Mouse (Mus musculus) heart, postnatal 0 days (tissue): ENCODE measurements around the gene Zfand3. TPM values are rescaled to one million over a fixed set of nuclear protein-coding genes. Genes with fewer than 3 reads are reported as not detected.

Experiments
- ATAC-seq: fragments of 200-750 bp; cut with Nextera tagmentation; 2 replicates; pipeline ENCODE4 v1.8.0; 2017; ENCODE audit warnings: low read depth, moderate number of reproducible peaks, moderate library complexity; ENCODE audit not compliant: insufficient read depth
- DNase-seq: peaks from one replicate; pipeline ENCODE4 v3.0.0-alpha.2; 2016; ENCODE audit warnings: low spot score
- H3K27ac ChIP-seq: fragments of 300-500 bp; sonication (generic); 2 replicates; pipeline ENCODE4 v1.5.1; 2014; ENCODE audit warnings: low read depth, mild to moderate bottlenecking
- H3K27me3 ChIP-seq: fragments of 300-500 bp; sonication (generic); 2 replicates; pipeline ENCODE4 v1.6.1; 2014; ENCODE audit warnings: low read length, mixed read lengths; ENCODE audit not compliant: control insufficient read depth, insufficient read depth
- H3K36me3 ChIP-seq: fragments of 300-500 bp; sonication (generic); replicated peaks from 2 replicates; pipeline ENCODE4 v1.6.1; 2014; ENCODE audit warnings: low read length, mixed read lengths; ENCODE audit not compliant: control insufficient read depth, insufficient read depth
- H3K4me1 ChIP-seq: fragments of 300-500 bp; sonication (generic); 2 replicates; pipeline ENCODE4 v1.6.1; 2014; ENCODE audit warnings: antibody characterized with exemption; ENCODE audit not compliant: control insufficient read depth, insufficient read depth
- H3K4me2 ChIP-seq: fragments of 300-500 bp; sonication (generic); 2 replicates; pipeline ENCODE4 v1.6.1; 2014; ENCODE audit warnings: low read depth, mild to moderate bottlenecking, low read length, moderate library complexity
- H3K4me3 ChIP-seq: fragments of 300-500 bp; sonication (generic); 2 replicates; pipeline ENCODE4 v1.5.1; 2014; ENCODE audit warnings: low read depth, low read length
- H3K9ac ChIP-seq: fragments of 300-500 bp; sonication (generic); replicated peaks from 2 replicates; pipeline ENCODE4 v1.6.1; 2014; ENCODE audit warnings: low read depth, low read length, mixed read lengths
- H3K9me3 ChIP-seq: fragments of 300-500 bp; sonication (generic); replicated peaks from 2 replicates; pipeline ENCODE4 v1.6.1; 2016; ENCODE audit warnings: low read length; ENCODE audit not compliant: control insufficient read depth
- CTCF ChIP-seq: IDR thresholded peaks from 2 replicates; pipeline ENCODE4 v1.5.1; 2016; ENCODE audit warnings: antibody characterized with exemption, control low read depth, low read depth
- EP300 ChIP-seq: IDR thresholded peaks from 2 replicates; pipeline ENCODE4 v1.6.1; 2016; ENCODE audit warnings: antibody characterized with exemption, low read depth
- WGBS: fragments of 180-500 bp; shearing (Covaris S2); extraction: QIAGEN DNeasy Blood & Tissue Kit; methylation state at CpG from one replicate; pipeline ENCODE4 v1.1.7; 2014; 5-methylcytosine and 5-hydroxymethylcytosine counted together
- polyA plus RNA-seq: library from polyadenylated mRNA; unstranded; fragments of >200 nt; fragmentation: Nextera tagmentation; extraction: Ambion mirVana; gene quantifications from 2 replicates; pipeline ENCODE4 v1.2.1, GENCODE M21; 2015
- total RNA-seq: library from RNA; depleted of rRNA; stranded (reverse); fragments of >200 nt; gene quantifications from 2 replicates; pipeline ENCODE4 v1.2.3, GENCODE M21; 2014; ENCODE audit warnings: low replicate concordance

Zfand3 gene
- total and polyA plus RNA-seq, 2 experiments from 2014 or later: 49.0 to 131 TPM

DNA sequence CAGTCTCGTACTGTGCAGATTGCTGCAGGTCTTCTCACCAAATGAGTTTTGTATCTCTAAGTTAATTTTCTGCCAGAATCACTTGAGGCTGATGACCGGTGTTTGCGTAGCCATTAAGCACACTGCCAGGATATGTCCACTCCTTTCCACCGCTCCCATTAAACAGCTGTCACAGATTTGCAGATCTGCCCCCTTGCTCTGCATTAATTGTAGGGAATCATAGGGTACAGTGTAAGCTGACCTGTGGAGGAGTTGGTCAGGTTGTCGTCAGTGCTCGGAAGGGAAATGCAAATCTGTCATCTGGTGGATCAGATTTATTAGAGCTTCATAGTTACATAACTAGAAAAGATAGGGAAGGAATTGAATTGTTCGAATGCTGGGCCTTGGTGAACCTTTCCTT is 106.1 kb downstream of the Zfand3 start:
- DNase-seq: no peak
- 64% methylated on average over 7 of the region's 7 CpGs for WGBS
- H3K27me3 ChIP-seq: no peaks in the 10 kb centered on the region
- no peaks in the 10 kb centered on the region for H3K36me3 ChIP-seq
- no peak overlapping the region for H3K27ac ChIP-seq
- no peaks in the 10 kb centered on the region; the same call in 1 of the 2 replicates for H3K4me1 ChIP-seq
- H3K9ac ChIP-seq: no peak overlapping the region
- TF ChIP-seq EP300: no peak
- TF ChIP-seq CTCF: no peak
- ATAC-seq: no peak
- H3K4me2 ChIP-seq: no peak overlapping the region
- no peaks in the 10 kb centered on the region for H3K9me3 ChIP-seq
- H3K4me3 ChIP-seq: no peak overlapping the region

DNA sequence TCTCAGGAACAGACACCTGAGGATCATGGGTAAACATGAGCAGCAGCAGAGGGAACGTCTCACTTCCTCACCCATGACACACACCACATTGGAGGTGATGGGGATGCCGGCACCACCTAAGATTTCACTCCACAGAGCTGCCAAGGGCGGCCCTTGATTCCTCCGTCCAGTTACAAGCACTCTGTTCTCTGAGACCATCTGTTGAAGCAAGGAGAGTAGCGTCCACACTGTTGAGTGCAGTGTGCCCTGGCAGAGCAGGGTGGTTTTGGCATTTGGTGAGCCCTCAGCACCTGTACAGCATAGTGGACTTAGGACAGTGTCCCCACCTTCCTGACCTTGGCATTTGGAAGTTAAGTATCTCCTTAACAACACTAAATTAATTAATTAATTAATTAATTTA is 107.0 kb downstream of the Zfand3 start:
- Histone ChIP-seq H3K36me3 (no peaks in the 10 kb centered on the region), H3K9me3 (no peaks in the 10 kb centered on the region), H3K4me2 (no peak overlapping the region), H3K27ac (no peak overlapping the region), H3K4me1 (no peaks in the 10 kb centered on the region; the same call in 1 of the 2 replicates), H3K27me3 (no peaks in the 10 kb centered on the region), H3K9ac (no peak overlapping the region), H3K4me3 (no peak overlapping the region)
- no peak for TF ChIP-seq EP300
- TF ChIP-seq CTCF: no peak
- ATAC-seq (no peak), DNase-seq (no peak)
- 69% methylated on average over 5 of the region's 5 CpGs for WGBS

DNA sequence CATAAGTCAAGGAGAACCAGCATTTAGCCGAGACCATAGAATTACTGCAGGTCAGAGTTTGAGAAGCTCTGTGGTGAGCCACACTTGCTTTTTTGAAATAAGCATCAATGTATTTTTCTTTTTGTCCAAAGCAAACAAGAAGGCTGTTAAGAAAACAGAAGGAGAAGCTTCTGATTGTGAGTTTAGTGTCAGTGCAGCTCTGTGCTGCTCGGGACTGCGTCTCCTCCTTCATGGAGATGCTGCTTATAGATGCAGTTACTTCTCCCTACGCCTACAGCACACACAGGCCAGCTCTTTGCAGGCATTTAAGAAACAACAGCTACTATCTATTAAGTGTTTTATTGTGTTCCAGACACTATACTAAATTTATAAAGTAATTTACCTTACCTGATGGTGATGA is 107.5 kb downstream of the Zfand3 start:
- Histone ChIP-seq H3K4me1 (peaks cover 4% of the 10 kb centered on the region), H3K4me2 (no peak overlapping the region), H3K9me3 (no peaks in the 10 kb centered on the region), H3K4me3 (no peak overlapping the region), H3K27me3 (no peaks in the 10 kb centered on the region), H3K9ac (no peak overlapping the region), H3K36me3 (no peaks in the 10 kb centered on the region), H3K27ac (no peak overlapping the region)
- ATAC-seq: no peak
- 84% methylated on average over 4 of the region's 4 CpGs for whole genome bisulfite sequencing
- TF ChIP-seq CTCF (no peak), EP300 (no peak)
- DNase-seq: no peak

DNA sequence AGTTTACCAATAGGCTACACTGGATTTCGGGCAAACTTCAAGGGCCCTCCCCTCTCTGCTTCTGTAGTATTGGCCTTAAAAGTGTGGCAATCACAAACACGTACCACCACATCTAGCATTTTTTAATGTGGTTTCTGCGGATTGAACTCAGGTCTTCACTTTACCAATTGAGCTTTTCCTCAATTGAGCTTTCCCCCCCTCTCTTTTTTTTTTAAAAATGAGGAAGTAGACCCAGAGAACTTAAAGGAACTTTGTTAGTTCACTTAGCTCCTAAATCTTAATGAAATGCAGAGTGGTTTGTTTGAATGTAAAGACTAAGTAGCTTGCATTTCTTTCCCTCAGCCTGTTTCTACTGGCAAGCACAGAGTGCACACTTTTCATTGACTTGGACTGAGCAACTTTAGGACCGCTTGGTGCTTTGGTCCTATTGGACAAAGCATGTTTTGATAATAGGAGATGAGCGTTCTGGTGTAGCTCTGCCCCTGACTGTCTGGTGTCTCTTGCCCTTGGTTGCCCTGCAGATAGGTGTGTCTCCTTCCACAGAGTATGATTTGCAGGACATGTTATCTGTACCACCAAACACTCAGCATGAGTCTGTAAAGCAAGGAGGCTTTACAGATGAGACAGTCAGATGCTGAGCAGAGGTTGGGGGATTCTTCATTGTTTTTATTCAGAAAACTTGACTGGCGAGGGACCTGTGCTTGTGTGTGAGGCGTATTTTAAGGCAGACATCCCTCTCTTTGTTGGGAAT is 108.2 kb downstream of the Zfand3 start:
- no peak for ATAC-seq
- H3K9me3 ChIP-seq: no peaks in the 10 kb centered on the region
- H3K4me1 ChIP-seq: peaks cover 7% of the 10 kb centered on the region
- TF ChIP-seq CTCF (no peak), EP300 (no peak)
- H3K4me2 ChIP-seq: no peak overlapping the region
- H3K27me3 ChIP-seq: no peaks in the 10 kb centered on the region
- no peak overlapping the region for H3K27ac ChIP-seq
- H3K4me3 ChIP-seq: no peak overlapping the region
- H3K36me3 ChIP-seq: no peaks in the 10 kb centered on the region
- WGBS: 73% methylated on average over 7 of the region's 7 CpGs
- no peak overlapping the region for H3K9ac ChIP-seq
- DNase-seq: no peak

- WGBS: 83% methylated on average over 3 of the region's 3 CpGs
- Histone ChIP-seq H3K4me3 (no peak overlapping the region), H3K27ac (no peak overlapping the region), H3K4me1 (peaks cover 12% of the 10 kb centered on the region), H3K27me3 (no peaks in the 10 kb centered on the region), H3K9me3 (no peaks in the 10 kb centered on the region), H3K9ac (no peak overlapping the region), H3K4me2 (no peak overlapping the region), H3K36me3 (no peaks in the 10 kb centered on the region)
- DNase-seq (no peak), ATAC-seq (no peak)
- TF ChIP-seq EP300 (no peak), CTCF (peak; percentile 37)
Observed at GRCm38 (mm10) chr17:30114761-30115160, 110.2 kb downstream of the Zfand3 start.

DNA sequence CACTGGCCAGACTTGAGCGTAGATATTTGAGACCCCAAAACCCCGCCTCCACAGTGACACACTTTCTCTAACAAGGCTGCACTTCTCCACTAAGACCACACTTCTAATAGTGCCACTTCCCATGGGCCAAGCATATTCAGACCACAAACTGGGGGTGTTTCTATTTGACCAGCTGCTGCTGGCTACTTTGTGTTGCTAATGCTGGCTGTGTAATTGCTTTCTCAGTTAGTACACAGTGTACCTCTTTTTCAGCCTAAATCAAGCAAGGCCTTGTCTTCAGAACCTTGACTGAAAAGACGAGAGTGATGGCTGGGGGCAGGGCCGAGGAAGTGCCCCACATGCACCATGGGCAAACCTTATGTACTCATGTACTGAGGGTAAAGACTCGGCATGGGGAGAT is 111.7 kb downstream of the Zfand3 start:
- 85% methylated on average over 5 of the region's 5 CpGs for WGBS
- H3K4me1 ChIP-seq: peaks cover 12% of the 10 kb centered on the region
- TF ChIP-seq CTCF: no peak
- TF ChIP-seq EP300: no peak

More for the DNA sequence above, 111.7 kb downstream of the Zfand3 start:
- Histone ChIP-seq H3K27me3 (no peaks in the 10 kb centered on the region), H3K4me2 (no peak overlapping the region), H3K9me3 (no peaks in the 10 kb centered on the region), H3K9ac (no peak overlapping the region), H3K27ac (no peak overlapping the region), H3K4me3 (no peak overlapping the region), H3K36me3 (no peaks in the 10 kb centered on the region)
- ATAC-seq: no peak
- no peak for DNase-seq
